Mouse (Mus musculus) megakaryocyte-erythroid progenitor cell, adult 5-6 weeks (primary cell): ENCODE data around the gene Bnc2. TPM values are rescaled to one million over a fixed set of nuclear protein-coding genes. Genes with fewer than 3 reads are reported as not detected.

Source experiments
- ATAC-seq: replicated peaks from 2 replicates; pipeline ENCODE4 v1.8.0; 2016; ENCODE audit warnings: mild to moderate bottlenecking, inconsistent platforms; ENCODE audit not compliant: severe bottlenecking, poor library complexity, low FRiP score, low TSS enrichment
- total RNA-seq, 2 experiments: library from RNA; stranded (forward) in 1 of 2; stranded (reverse) in 1 of 2; fragments of 200-1000, 215-1000 nt in 1 of 2; fragments of >200 nt in 1 of 2; fragmentation: Nextera tagmentation in 1 of 2; gene quantifications; 2 replicates each; pipeline ENCODE4 v1.2.3; 2014 to 2017

Bnc2 gene
- total RNA-seq, 2 experiments from 2014 or later: not detected

- no peak for ATAC-seq
Measured at GRCm38 (mm10) chr4:84456198-84456852, 218.8 kb downstream of the Bnc2 start.

- ATAC-seq: no peak
Measured at GRCm38 (mm10) chr4:84454493-84454892, 220.6 kb downstream of the Bnc2 start.

GRCm38 (mm10) chr4:84453586-84453985 lies 221.5 kb downstream of the Bnc2 start:
- ATAC-seq: no peak

GRCm38 (mm10) chr4:84452642-84453041 lies 222.4 kb downstream of the Bnc2 start:
- no peak for ATAC-seq

DNA sequence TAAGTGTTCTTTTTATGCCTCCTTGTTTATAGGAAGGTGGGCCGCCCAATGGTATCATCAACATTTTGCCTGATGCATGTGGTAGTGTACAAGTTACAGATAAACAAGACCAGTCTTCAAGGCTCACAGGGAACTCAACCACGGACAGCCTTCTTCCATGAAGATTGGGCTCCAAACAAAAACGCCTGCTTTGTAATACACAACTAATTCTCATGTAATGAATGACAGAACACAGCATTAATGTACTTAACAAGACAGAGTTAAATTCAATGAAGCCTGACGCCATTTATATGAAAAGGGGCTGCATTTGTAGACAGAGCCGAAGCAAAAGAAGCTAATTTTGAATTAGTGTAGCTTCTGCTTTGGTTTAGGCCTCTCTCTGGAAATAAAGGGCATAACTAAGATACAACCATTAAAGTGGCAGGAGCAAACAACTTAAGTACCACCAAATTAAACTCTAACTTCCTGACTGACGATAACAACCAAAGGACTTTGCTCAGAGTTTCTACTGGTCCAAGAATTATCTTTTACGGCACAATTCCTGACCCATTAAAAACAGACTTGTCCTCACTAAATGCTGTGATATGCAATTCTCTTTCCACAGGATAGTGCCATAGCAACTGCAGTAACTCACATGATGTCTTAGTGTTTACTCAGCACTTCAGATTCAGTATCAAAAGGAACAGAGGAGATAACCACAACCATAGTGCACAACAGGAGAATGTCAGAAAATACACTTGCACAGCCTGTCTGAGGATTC lies 225.6 kb downstream of the Bnc2 start:
- no peak for ATAC-seq

- ATAC-seq: no peak
Measured at GRCm38 (mm10) chr4:84433324-84433723, 241.8 kb downstream of the Bnc2 start.

GRCm38 (mm10) chr4:84431677-84432515 lies 243.2 kb downstream of the Bnc2 start:
- no peak for ATAC-seq

DNA sequence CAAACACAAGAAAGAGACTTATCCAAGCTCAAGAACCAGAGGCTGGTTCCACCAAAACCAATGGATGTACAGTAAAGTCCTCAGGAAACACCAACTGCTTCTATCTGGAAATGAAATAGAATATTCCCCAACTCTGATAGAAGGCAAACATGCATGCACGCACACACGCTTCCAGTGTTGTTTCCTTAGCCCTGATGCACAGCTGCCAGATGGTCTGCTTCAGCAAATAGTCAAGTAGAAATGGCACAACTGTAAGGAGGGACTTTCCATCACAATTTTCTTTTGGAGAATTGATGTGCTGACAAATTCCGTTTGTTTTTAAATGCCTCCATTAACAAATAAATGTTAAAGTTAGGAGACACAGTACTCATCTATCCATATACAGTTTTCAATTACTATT lies 247.1 kb downstream of the Bnc2 start:
- no peak for ATAC-seq

DNA sequence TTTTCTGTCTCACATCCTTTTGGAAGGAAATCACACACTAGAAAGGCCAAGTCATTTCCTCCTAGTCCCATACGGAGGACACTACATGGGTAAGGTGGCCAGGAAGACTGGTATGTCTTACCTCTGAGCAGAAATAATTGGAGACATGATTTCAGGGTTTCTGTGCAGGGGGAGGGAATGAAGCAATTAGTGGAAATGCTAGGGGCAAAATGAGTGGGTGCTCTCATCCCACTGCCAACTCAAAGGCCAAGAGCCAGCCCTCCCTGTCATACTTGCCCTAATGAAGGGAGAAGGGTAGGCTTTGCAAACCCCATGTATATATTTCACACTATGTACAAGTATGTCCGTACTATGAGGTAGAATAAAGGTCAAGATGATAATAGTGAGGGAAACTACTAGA lies 263.6 kb downstream of the Bnc2 start:
- ATAC-seq: no peak

GRCm38 (mm10) chr4:84407328-84408028 lies 267.6 kb downstream of the Bnc2 start:
- no peak for ATAC-seq

DNA sequence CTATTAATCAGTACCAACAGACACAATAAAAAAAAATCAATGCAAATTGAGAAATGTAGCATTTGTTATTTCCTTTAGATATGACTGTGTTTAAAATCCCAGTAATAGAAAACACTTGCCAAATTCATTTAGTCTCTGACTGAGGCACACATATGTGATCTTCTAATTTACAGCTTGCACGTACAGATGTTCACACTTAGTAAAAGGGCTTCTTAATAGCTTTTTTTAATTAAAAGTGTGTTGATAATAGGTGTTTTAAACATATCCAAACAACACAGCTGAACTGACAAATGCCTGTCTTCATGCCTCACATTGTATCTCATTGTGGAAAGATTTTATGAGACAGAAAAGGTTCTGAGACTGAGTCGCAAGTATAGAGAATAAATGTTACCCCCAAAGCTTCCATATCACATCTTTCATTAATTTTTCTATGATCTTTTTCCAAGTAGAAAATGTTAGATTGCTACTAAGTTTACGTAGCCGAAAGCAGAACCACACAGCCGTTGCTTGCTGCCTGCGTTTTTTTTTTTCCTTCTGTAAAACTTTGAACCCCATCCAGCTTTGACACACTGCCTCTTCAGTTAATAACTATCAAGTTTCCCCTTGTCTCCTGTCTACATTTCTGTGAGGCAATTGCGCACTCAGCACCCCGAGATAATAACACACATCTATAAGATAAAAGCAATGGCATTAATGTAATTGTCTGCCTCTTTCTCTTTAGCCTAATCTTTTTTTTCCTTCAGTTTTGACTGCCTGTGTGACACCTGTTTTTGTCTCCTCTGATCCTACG lies 271.5 kb downstream of the Bnc2 start:
- ATAC-seq: peak; percentile 61; the same call in 1 of the 2 replicates

GRCm38 (mm10) chr4:84388991-84389390 lies 286.1 kb downstream of the Bnc2 start:
- no peak for ATAC-seq

GRCm38 (mm10) chr4:84385156-84385555 lies 289.9 kb downstream of the Bnc2 start:
- ATAC-seq: no peak

GRCm38 (mm10) chr4:84379289-84379688 lies 295.8 kb downstream of the Bnc2 start:
- no peak for ATAC-seq

GRCm38 (mm10) chr4:84377513-84377912 lies 297.6 kb downstream of the Bnc2 start:
- ATAC-seq: no peak

GRCm38 (mm10) chr4:84362337-84362823 lies 312.7 kb downstream of the Bnc2 start:
- ATAC-seq: no peak

GRCm38 (mm10) chr4:84361165-84361564 lies 313.9 kb downstream of the Bnc2 start:
- ATAC-seq: no peak

GRCm38 (mm10) chr4:84359996-84360395 lies 315.1 kb downstream of the Bnc2 start:
- no peak for ATAC-seq

DNA sequence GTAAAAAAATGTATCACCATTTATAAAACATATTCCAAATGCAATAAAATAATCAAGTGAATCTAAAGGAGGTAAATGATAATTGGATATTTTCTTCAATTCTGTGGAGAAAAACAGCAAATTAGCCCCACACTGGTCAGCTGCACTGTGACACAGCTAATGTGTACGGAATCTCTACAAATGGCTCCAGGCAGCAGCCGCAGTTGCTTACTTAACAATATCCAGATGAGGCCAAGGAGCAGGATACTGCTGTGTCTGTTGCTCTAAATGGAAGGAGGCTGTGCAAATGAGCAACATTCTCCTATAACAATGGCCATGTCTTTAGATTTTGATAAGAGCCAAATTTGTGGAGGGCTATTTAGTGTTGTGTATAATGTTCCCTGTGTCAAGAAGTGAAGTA lies 316.9 kb downstream of the Bnc2 start:
- no peak for ATAC-seq
